20 mouse cellular contexts compared by ENCODE assay signal in the genomic region with DNA sequence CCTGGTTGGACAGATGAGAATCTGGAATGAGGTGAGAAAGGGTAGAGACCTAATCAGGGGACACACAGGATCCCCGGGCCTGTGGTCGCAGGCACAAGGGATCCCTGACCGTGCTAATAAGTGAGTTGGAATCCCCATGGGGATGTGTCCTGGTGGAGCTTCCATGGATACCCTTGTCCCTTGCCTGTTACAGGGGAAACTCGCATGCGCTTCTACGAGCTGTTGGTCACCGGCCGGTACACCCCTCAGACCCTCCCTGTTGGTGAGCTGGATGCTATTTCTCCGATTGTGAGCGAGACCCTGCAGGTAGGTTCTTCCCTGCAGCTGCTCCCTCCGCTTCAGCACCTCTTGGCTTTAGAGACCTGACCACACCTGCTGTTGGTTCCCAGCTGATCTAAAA. TPM values are rescaled to one million over a fixed set of nuclear protein-coding genes. Genes with fewer than 3 reads are reported as not detected.
DNase-seq lines count a peak whose midpoint lies in the region; ATAC-seq lines count a peak whose summit lies in the region.
"Had no signal": no experiment of that assay in that cellular context is flagged by ENCODE, and none has a peak within 500 bp of the region (broad histone marks: within the 10 kb centered on the region; RNA-seq: fewer than 3 reads in every experiment).

No protein-coding gene starts in this region.

- no peak overlapping the region for H3K4me3 ChIP-seq in hindbrain, embryonic 12.5 days
- no peak overlapping the region for H3K4me3 ChIP-seq in hindbrain, embryonic 16.5 days (ENCODE audit: low read length)
- 0 out of 2 replicates have a peak overlapping the region, but pooled peaks have one; percentile 9 for H3K4me3 ChIP-seq in midbrain, embryonic 12.5 days
- H3K4me3 ChIP-seq in midbrain, embryonic 11.5 days (ENCODE audit: low read depth, low read length), result no peak overlapping the region
- no peak overlapping the region for H3K4me3 ChIP-seq in embryonic facial prominence, embryonic 14.5 days (ENCODE audit: low read depth, low read length)
- H3K4me3 ChIP-seq: kidney, embryonic 15.5 days; limb, embryonic 13.5 days had no signal

- no peaks in the 10 kb centered on the region for H3K27me3 ChIP-seq in hindbrain, embryonic 12.5 days
- H3K27me3 ChIP-seq in hindbrain, embryonic 16.5 days (replicated peaks; ENCODE audit: control insufficient read depth, insufficient read depth, low read length), result no peaks in the 10 kb centered on the region
- no peaks in the 10 kb centered on the region for H3K27me3 ChIP-seq in midbrain, embryonic 12.5 days
- no peaks in the 10 kb centered on the region for H3K27me3 ChIP-seq in midbrain, embryonic 11.5 days (ENCODE audit: control insufficient read depth, insufficient read depth, low read length)
- no peaks in the 10 kb centered on the region for H3K27me3 ChIP-seq in embryonic facial prominence, embryonic 14.5 days (replicated peaks; ENCODE audit: control insufficient read depth, insufficient read depth, low read length)
- H3K27me3 ChIP-seq: kidney, embryonic 15.5 days; limb, embryonic 13.5 days; Patski had no signal

- no peak overlapping the region for H3K27ac ChIP-seq in hindbrain, embryonic 12.5 days
- H3K27ac ChIP-seq in hindbrain, embryonic 16.5 days (ENCODE audit: low read depth, low read length), result no peak overlapping the region
- no peak overlapping the region for H3K27ac ChIP-seq in midbrain, embryonic 12.5 days (replicated peaks)
- no peak overlapping the region for H3K27ac ChIP-seq in midbrain, embryonic 11.5 days (ENCODE audit: low read depth, low read length)
- no peak overlapping the region for H3K27ac ChIP-seq in embryonic facial prominence, embryonic 14.5 days (replicated peaks; ENCODE audit: low read depth, low read length)
- H3K27ac ChIP-seq: hindbrain, embryonic 14.5 days; kidney, embryonic 15.5 days; limb, embryonic 13.5 days had no signal

- H3K36me3 ChIP-seq in hindbrain, embryonic 12.5 days, result peaks cover 41% of the 10 kb centered on the region
- H3K36me3 ChIP-seq in hindbrain, embryonic 16.5 days (ENCODE audit: control insufficient read depth, insufficient read depth, low read length), result peaks cover 21% of the 10 kb centered on the region
- H3K36me3 ChIP-seq in midbrain, embryonic 12.5 days, result peaks cover 38% of the 10 kb centered on the region
- peaks cover 16% of the 10 kb centered on the region for H3K36me3 ChIP-seq in midbrain, embryonic 11.5 days (ENCODE audit: control insufficient read depth, insufficient read depth, low read length)
- H3K36me3 ChIP-seq in embryonic facial prominence, embryonic 14.5 days (ENCODE audit: control insufficient read depth, insufficient read depth, low read length), result peaks cover 52% of the 10 kb centered on the region

- DNase-seq in cerebellum, adult 11-12 months, result peak; percentile 43
- no peak for DNase-seq in cerebellum, postnatal 36 days
- DNase-seq in midbrain, embryonic 11.5 days (ENCODE audit: low spot score, missing footprints), result no peak
- DNase-seq in embryonic facial prominence, embryonic 14.5 days (ENCODE audit: low spot score), result no peak
- no peak for DNase-seq in left cerebral cortex, adult 9 months (ENCODE audit: low spot score in 2 of 2)
- DNase-seq: adrenal gland, adult 8-10 months; gastrocnemius, postnatal 10 days; heart, adult 18-20 months; lung, adult 2 months; thymus, postnatal 14 days had no signal

- no peak overlapping the region; the same call in 1 of the 2 replicates for H3K4me2 ChIP-seq in hindbrain, embryonic 12.5 days (replicated peaks)
- no peak overlapping the region for H3K4me2 ChIP-seq in hindbrain, embryonic 16.5 days (ENCODE audit: low read length)
- no peak overlapping the region for H3K4me2 ChIP-seq in midbrain, embryonic 12.5 days (replicated peaks)
- H3K4me2 ChIP-seq in midbrain, embryonic 11.5 days, result no peak overlapping the region
- 0 out of 2 replicates have a peak overlapping the region, but pooled peaks have one; percentile 100 for H3K4me2 ChIP-seq in embryonic facial prominence, embryonic 14.5 days (ENCODE audit: low read depth, low read length)

- ATAC-seq in hindbrain, embryonic 12.5 days (ENCODE audit: low FRiP score), result no peak
- ATAC-seq in hindbrain, embryonic 16.5 days, result no peak
- no peak for ATAC-seq in midbrain, embryonic 12.5 days (ENCODE audit: low FRiP score, low read depth)
- ATAC-seq in midbrain, embryonic 11.5 days (ENCODE audit: low FRiP score), result no peak
- no peak for ATAC-seq in embryonic facial prominence, embryonic 14.5 days (ENCODE audit: low read depth)
- ATAC-seq: intestine, postnatal 0 days; Patski had no signal

- H3K4me1 ChIP-seq in hindbrain, embryonic 12.5 days, result peaks cover 70% of the 10 kb centered on the region
- H3K4me1 ChIP-seq in hindbrain, embryonic 16.5 days (ENCODE audit: control insufficient read depth, insufficient read depth, low read depth, low read length), result peaks cover 56% of the 10 kb centered on the region
- H3K4me1 ChIP-seq in midbrain, embryonic 12.5 days, result peaks cover 71% of the 10 kb centered on the region
- peaks cover 41% of the 10 kb centered on the region for H3K4me1 ChIP-seq in midbrain, embryonic 11.5 days (ENCODE audit: control insufficient read depth, insufficient read depth, low read length)
- H3K4me1 ChIP-seq in embryonic facial prominence, embryonic 14.5 days (ENCODE audit: control insufficient read depth, insufficient read depth, low read length), result peaks cover 39% of the 10 kb centered on the region

- no peaks in the 10 kb centered on the region for H3K9me3 ChIP-seq in hindbrain, embryonic 12.5 days (replicated peaks)
- H3K9me3 ChIP-seq in hindbrain, embryonic 16.5 days (ENCODE audit: control insufficient read depth, low read length), result no peaks in the 10 kb centered on the region
- H3K9me3 ChIP-seq in midbrain, embryonic 12.5 days, result no peaks in the 10 kb centered on the region
- H3K9me3 ChIP-seq in midbrain, embryonic 11.5 days (ENCODE audit: control insufficient read depth, low read length), result no peaks in the 10 kb centered on the region
- H3K9me3 ChIP-seq in embryonic facial prominence, embryonic 14.5 days (ENCODE audit: control insufficient read depth, low read length), result no peaks in the 10 kb centered on the region
- H3K9me3 ChIP-seq: kidney, embryonic 15.5 days; limb, embryonic 13.5 days had no signal

- 0 out of 2 replicates have a peak overlapping the region, but pooled peaks have one; percentile 33 for H3K9ac ChIP-seq in hindbrain, embryonic 12.5 days
- no peak overlapping the region for H3K9ac ChIP-seq in hindbrain, embryonic 16.5 days (ENCODE audit: low read depth, low read length)
- H3K9ac ChIP-seq in midbrain, embryonic 12.5 days (replicated peaks), result no peak overlapping the region
- no peak overlapping the region for H3K9ac ChIP-seq in midbrain, embryonic 11.5 days (ENCODE audit: low read length)
- no peak overlapping the region for H3K9ac ChIP-seq in embryonic facial prominence, embryonic 14.5 days (ENCODE audit: low read depth, low read length)
- H3K9ac ChIP-seq: kidney, embryonic 15.5 days; limb, embryonic 13.5 days had no signal

- 88% methylated on average over 11 of the region's 11 CpGs for WGBS in hindbrain, embryonic 12.5 days
- WGBS in hindbrain, embryonic 16.5 days, result 85% methylated on average over 11 of the region's 11 CpGs
- 84% methylated on average over 11 of the region's 11 CpGs for WGBS in midbrain, embryonic 12.5 days
- WGBS in midbrain, embryonic 11.5 days, result 85% methylated on average over 11 of the region's 11 CpGs
- 89% methylated on average over 11 of the region's 11 CpGs for WGBS in embryonic facial prominence, embryonic 14.5 days

RNA-seq across cellular contexts. Expression of a gene that starts 4.4 kb away (rescaled TPM):
- 13.8 and 14.3 TPM in 2 replicates for polyA plus RNA-seq in hindbrain, embryonic 12.5 days (2016; fragmentation: Nextera tagmentation; extraction: Ambion mirVana)
- polyA plus RNA-seq in hindbrain, embryonic 16.5 days (2015; fragmentation: Nextera tagmentation; extraction: Ambion mirVana), result 9.5 and 9.8 TPM in 2 replicates
- 13.1 and 13.2 TPM in 2 replicates for polyA plus RNA-seq in midbrain, embryonic 12.5 days (2016; fragmentation: Nextera tagmentation; extraction: Ambion mirVana)
- 9.8 and 10.0 TPM in 2 replicates for polyA plus RNA-seq in midbrain, embryonic 11.5 days (2014; fragmentation: Nextera tagmentation; extraction: Ambion mirVana)
- 9.8 and 9.9 TPM in 2 replicates for polyA plus RNA-seq in embryonic facial prominence, embryonic 14.5 days (2014; fragmentation: Nextera tagmentation; extraction: Ambion mirVana)

RNA-seq across cellular contexts. Expression of a gene that starts 13.9 kb away (rescaled TPM):
- 2.6 and 2.8 TPM in 2 replicates for polyA plus RNA-seq in hindbrain, embryonic 12.5 days (2016; fragmentation: Nextera tagmentation; extraction: Ambion mirVana)
- 26.6 and 29.7 TPM in 2 replicates for polyA plus RNA-seq in hindbrain, embryonic 16.5 days (2015; fragmentation: Nextera tagmentation; extraction: Ambion mirVana)
- polyA plus RNA-seq in midbrain, embryonic 12.5 days (2016; fragmentation: Nextera tagmentation; extraction: Ambion mirVana), result 1.9 and 2.4 TPM in 2 replicates
- polyA plus RNA-seq in midbrain, embryonic 11.5 days (2014; fragmentation: Nextera tagmentation; extraction: Ambion mirVana), result 1.6 TPM in 2 replicates
- 4.1 and 5.2 TPM in 2 replicates for polyA plus RNA-seq in embryonic facial prominence, embryonic 14.5 days (2014; fragmentation: Nextera tagmentation; extraction: Ambion mirVana)

RNA-seq across cellular contexts. Expression of a gene that starts 22.9 kb away (rescaled TPM):
- 70.2 and 74.6 TPM in 2 replicates for polyA plus RNA-seq in hindbrain, embryonic 12.5 days (2016; fragmentation: Nextera tagmentation; extraction: Ambion mirVana)
- polyA plus RNA-seq in hindbrain, embryonic 16.5 days (2015; fragmentation: Nextera tagmentation; extraction: Ambion mirVana), result 77.2 and 89.4 TPM in 2 replicates
- polyA plus RNA-seq in midbrain, embryonic 12.5 days (2016; fragmentation: Nextera tagmentation; extraction: Ambion mirVana), result 64.5 and 75.4 TPM in 2 replicates
- 59.6 and 60.7 TPM in 2 replicates for polyA plus RNA-seq in midbrain, embryonic 11.5 days (2014; fragmentation: Nextera tagmentation; extraction: Ambion mirVana)
- polyA plus RNA-seq in embryonic facial prominence, embryonic 14.5 days (2014; fragmentation: Nextera tagmentation; extraction: Ambion mirVana), result 49.5 and 58.1 TPM in 2 replicates

RNA-seq across cellular contexts. Expression of a gene that starts 36.2 kb away (rescaled TPM):
- polyA plus RNA-seq in hindbrain, embryonic 12.5 days (2016; fragmentation: Nextera tagmentation; extraction: Ambion mirVana), result not detected in 2 replicates
- polyA plus RNA-seq in hindbrain, embryonic 16.5 days (2015; fragmentation: Nextera tagmentation; extraction: Ambion mirVana), result not detected in 2 replicates
- not detected in 2 replicates for polyA plus RNA-seq in midbrain, embryonic 12.5 days (2016; fragmentation: Nextera tagmentation; extraction: Ambion mirVana)
- polyA plus RNA-seq in midbrain, embryonic 11.5 days (2014; fragmentation: Nextera tagmentation; extraction: Ambion mirVana), result not detected in 2 replicates
- polyA plus RNA-seq in embryonic facial prominence, embryonic 14.5 days (2014; fragmentation: Nextera tagmentation; extraction: Ambion mirVana), result not detected in 2 replicates
- polyA plus RNA-seq: forebrain, embryonic 11.5 days; heart, postnatal 0 days; hindbrain, embryonic 14.5 days; limb, embryonic 13.5 days; Patski had no signal
